ENCODE assay signal across 15 mouse cellular contexts in the genomic region with DNA sequence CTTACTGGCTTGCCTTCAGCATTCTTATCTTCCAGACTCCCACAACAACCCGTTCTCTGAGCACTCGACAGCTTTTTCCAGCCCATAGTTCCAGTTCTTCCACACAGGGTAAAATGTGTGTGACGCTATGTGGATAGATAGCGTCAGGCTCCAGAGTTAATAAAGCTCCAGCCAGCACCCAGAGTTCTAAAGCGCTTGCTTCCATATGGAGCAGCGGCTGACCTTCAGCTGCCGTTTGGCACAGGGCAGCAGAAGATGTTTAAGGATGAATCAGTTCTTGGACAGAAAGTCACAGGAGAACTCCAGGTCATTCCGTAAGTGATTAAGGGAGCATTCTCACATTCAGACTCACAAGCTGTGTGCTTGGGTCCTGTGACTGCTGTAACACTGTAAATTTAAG. TPM values are rescaled to one million over a fixed set of nuclear protein-coding genes. Genes with fewer than 3 reads are reported as not detected.
DNase-seq lines count a peak whose midpoint lies in the region; ATAC-seq lines count a peak whose summit lies in the region.
"Had no signal": no experiment of that assay in that cellular context is flagged by ENCODE, and none has a peak within 500 bp of the region (broad histone marks: within the 10 kb centered on the region; RNA-seq: fewer than 3 reads in every experiment).

No protein-coding gene starts in this region.

- H3K27ac ChIP-seq in heart, embryonic 15.5 days = peak overlapping the region; percentile 70
- H3K27ac ChIP-seq in liver, embryonic 12.5 days = peak overlapping the region; percentile 92
- H3K27ac ChIP-seq: intestine, embryonic 15.5 days; kidney, postnatal 0 days; stomach, embryonic 15.5 days had no signal

- no peak overlapping the region for H3K4me3 ChIP-seq in heart, embryonic 15.5 days
- H3K4me3 ChIP-seq in liver, embryonic 12.5 days = peak overlapping the region; percentile 2; the same call in 1 of the 2 replicates
- H3K4me3 ChIP-seq: intestine, embryonic 15.5 days; stomach, embryonic 15.5 days had no signal

- H3K4me2 ChIP-seq in heart, embryonic 15.5 days = no peak overlapping the region; the same call in 1 of the 2 replicates
- H3K4me2 ChIP-seq in liver, embryonic 12.5 days = peak overlapping the region; percentile 58
- H3K4me2 ChIP-seq: intestine, embryonic 15.5 days; stomach, embryonic 15.5 days had no signal

- no peak overlapping the region for H3K9ac ChIP-seq in heart, embryonic 15.5 days
- H3K9ac ChIP-seq in liver, embryonic 12.5 days = peak overlapping the region; percentile 49; the same call in 1 of the 2 replicates
- H3K9ac ChIP-seq: intestine, embryonic 15.5 days; stomach, embryonic 15.5 days had no signal

- 31% methylated on average over 8 of the region's 8 CpGs for WGBS in heart, embryonic 15.5 days
- 61% methylated on average over 8 of the region's 8 CpGs for WGBS in liver, embryonic 12.5 days (ENCODE audit: insufficient replicate concordance)

- no peaks in the 10 kb centered on the region for H3K9me3 ChIP-seq in heart, embryonic 15.5 days (replicated peaks)
- no peaks in the 10 kb centered on the region for H3K9me3 ChIP-seq in liver, embryonic 12.5 days (replicated peaks)
- H3K9me3 ChIP-seq: intestine, embryonic 15.5 days; stomach, embryonic 15.5 days had no signal

- H3K27me3 ChIP-seq in heart, embryonic 15.5 days = no peaks in the 10 kb centered on the region
- no peaks in the 10 kb centered on the region for H3K27me3 ChIP-seq in liver, embryonic 12.5 days (replicated peaks)
- H3K27me3 ChIP-seq: intestine, embryonic 15.5 days; stomach, embryonic 15.5 days had no signal

- ATAC-seq in heart, embryonic 15.5 days (replicated peaks; ENCODE audit: insufficient number of reproducible peaks, insufficient read depth, low FRiP score, low read depth) = no peak; the same call in 1 of the 2 replicates
- ATAC-seq in liver, embryonic 12.5 days = no peak
- ATAC-seq: forebrain, embryonic 14.5 days had no signal

- H3K36me3 ChIP-seq in heart, embryonic 15.5 days = no peaks in the 10 kb centered on the region
- no peaks in the 10 kb centered on the region for H3K36me3 ChIP-seq in liver, embryonic 12.5 days
- H3K36me3 ChIP-seq: intestine, embryonic 15.5 days; stomach, embryonic 15.5 days had no signal

- peaks cover 36% of the 10 kb centered on the region for H3K4me1 ChIP-seq in heart, embryonic 15.5 days (replicated peaks)
- peaks cover 91% of the 10 kb centered on the region for H3K4me1 ChIP-seq in liver, embryonic 12.5 days

- peak; percentile 48 for DNase-seq in adrenal gland, adult 2 months
- no peak for DNase-seq in adrenal gland, adult 18-20 months (ENCODE audit: low spot score in 2 of 2)
- no peak for DNase-seq in heart, adult 11 months
- DNase-seq in 3T3-L1 (ENCODE audit: low read depth, low spot score) = peak; percentile 61
- DNase-seq in yolk sac, embryonic 10.5 days (ENCODE audit: low spot score) = no peak
- DNase-seq in left cerebral cortex, adult 18-20 months (ENCODE audit: low spot score in 2 of 2) = no peak
- DNase-seq: cerebellum, adult 2 months; lung, adult 2 months; right cerebral cortex, postnatal 4 days had no signal

RNA-seq across cellular contexts. Expression of a gene that starts 13.1 kb away (rescaled TPM):
- 10 to 100 TPM in 1 of 2 experiments, 1 to 10 TPM in 1; 9.1 to 15.7 TPM for total RNA-seq in adrenal gland, adult 2 months (2021)
- 4.3 and 4.9 TPM in 2 replicates for polyA plus RNA-seq in adrenal gland, adult 2 months (2012; rRNA removed)
- 10 to 100 TPM in 1 of 2 experiments, 1 to 10 TPM in 1; 8.0 to 10.7 TPM for total RNA-seq in adrenal gland, adult 18-20 months (2021)
- polyA plus RNA-seq in heart, embryonic 15.5 days (2015; fragmentation: Nextera tagmentation; extraction: Ambion mirVana) = 1.8 and 2.9 TPM in 2 replicates
- polyA plus RNA-seq in liver, embryonic 12.5 days (2016; fragmentation: Nextera tagmentation; extraction: Ambion mirVana) = 0.10 and 0.17 TPM in 2 replicates
- total RNA-seq in left cerebral cortex, adult 18-20 months (2021) = 1 to 10 TPM; 5.7 to 7.7 TPM

Comparison
In these comparisons a context has a peak if more than half of its experiments do, and no peak if none do; other contexts are left out.
1. DNase-seq: peak in adrenal gland, adult 2 months (single experiment) and 3T3-L1 (single experiment); none in adrenal gland, adult 18-20 months (0 of 2), heart, adult 11 months (single experiment), yolk sac, embryonic 10.5 days (single experiment) and left cerebral cortex, adult 18-20 months (0 of 2).